Mouse (Mus musculus) ES-Bruce4 (cell line): Measurements from ENCODE around the gene Olfr1532-ps1. TPM values are rescaled to one million over a fixed set of nuclear protein-coding genes. Genes with fewer than 3 reads are reported as not detected.
"Not testable (repeated sequence)": the region's sequence is repeated elsewhere in the genome, so short reads cannot be mapped to it uniquely, and the experiment has no call there.

Experiments
- H3K27ac ChIP-seq: 2 replicates; pipeline ENCODE4 v1.5.1; 2012; ENCODE audit warnings: low read length, inconsistent platforms; ENCODE audit not compliant: insufficient read depth
- H3K27me3 ChIP-seq: 2 replicates; pipeline ENCODE4 v1.6.1; 2012; ENCODE audit warnings: mild to moderate bottlenecking, low read length, inconsistent platforms; ENCODE audit not compliant: control insufficient read depth, poor library complexity, insufficient read depth, severe bottlenecking
- H3K36me3 ChIP-seq: 2 replicates; pipeline ENCODE4 v1.6.1; 2012; ENCODE audit warnings: inconsistent platforms, mild to moderate bottlenecking, low read length, moderate library complexity; ENCODE audit not compliant: control insufficient read depth, poor library complexity, insufficient read depth, severe bottlenecking
- H3K4me1 ChIP-seq: one replicate; pipeline ENCODE4 v1.8.1; 2011; ENCODE audit warnings: low read length; ENCODE audit not compliant: control insufficient read depth, insufficient read depth
- H3K4me3 ChIP-seq: 2 replicates; pipeline ENCODE4 v1.5.1; 2011; ENCODE audit warnings: low read depth, mild to moderate bottlenecking, low read length
- H3K9ac ChIP-seq: 2 replicates; pipeline ENCODE4 v1.6.1; 2012; ENCODE audit warnings: low read depth, mild to moderate bottlenecking, inconsistent platforms; ENCODE audit not compliant: poor library complexity, severe bottlenecking
- H3K9me3 ChIP-seq: replicated peaks from 2 replicates; pipeline ENCODE4 v1.6.1; 2012; ENCODE audit warnings: mild to moderate bottlenecking, low read length, inconsistent platforms; ENCODE audit not compliant: control insufficient read depth, poor library complexity, insufficient read depth, severe bottlenecking
- CTCF ChIP-seq: IDR thresholded peaks from one replicate; pipeline ENCODE4 v1.8.1; 2011; ENCODE audit warnings: low read depth, low read length
- EP300 ChIP-seq: IDR thresholded peaks from 2 replicates; pipeline ENCODE4 v1.6.1; 2011; ENCODE audit warnings: low read depth, low read length; ENCODE audit not compliant: insufficient read depth
- POLR2A ChIP-seq: IDR thresholded peaks from one replicate; pipeline ENCODE4 v1.8.1; 2011; ENCODE audit warnings: low read length; ENCODE audit not compliant: insufficient read depth
- polyA plus RNA-seq: library from polyadenylated mRNA; stranded (reverse); fragments of >200 nt; gene quantifications from 2 replicates; pipeline ENCODE4 v1.2.4, GENCODE M21; 2011; ENCODE audit warnings: low read depth; ENCODE audit not compliant: missing spikeins, insufficient read depth, insufficient read length

The Olfr1532-ps1 gene
- not detected in 2 replicates for polyA plus RNA-seq

DNA sequence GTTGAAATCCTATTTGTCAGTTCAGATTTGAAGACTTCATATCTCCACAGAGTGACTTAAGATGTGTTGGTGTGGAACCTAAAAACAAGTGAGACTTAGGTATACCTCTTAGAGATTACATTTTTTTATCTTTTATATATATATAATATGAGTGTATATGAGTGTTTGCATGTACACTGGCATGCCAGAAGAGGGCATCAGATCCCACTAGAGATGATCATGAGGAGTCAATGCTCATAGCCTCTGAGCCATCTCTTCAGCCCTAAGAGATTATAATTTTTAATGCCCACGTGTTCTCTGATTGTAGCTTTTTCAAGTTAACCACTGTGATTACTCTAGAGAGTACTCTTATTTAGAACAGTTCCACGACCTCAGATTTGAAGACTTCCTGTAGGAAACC is at the start of gene Olfr1532-ps1:
Olfr1532-ps1 (plus strand) TSS at position 326 of the 400 bp plus-strand sequence.
- H3K36me3 ChIP-seq: no peaks in the 10 kb centered on the region
- no peaks in the 10 kb centered on the region for H3K9me3 ChIP-seq
- H3K4me1 ChIP-seq: no peaks in the 10 kb centered on the region
- no peaks in the 10 kb centered on the region for H3K27me3 ChIP-seq
- H3K27ac ChIP-seq: no peak within 1 kb of the TSS
- no peak within 1 kb of the TSS for H3K4me3 ChIP-seq
- TF ChIP-seq CTCF (no peak), EP300 (no peak), POLR2A (no peak)
- no peak within 1 kb of the TSS for H3K9ac ChIP-seq

GRCm38 (mm10) chr7:106862885-106863284 is 44.9 kb upstream of the Olfr1532-ps1 start, which contains the start of gene Olfr704:
Gene Olfr704 (plus strand): TSS chr7:106863185.
- TF ChIP-seq POLR2A (no peak), EP300 (no peak), CTCF (no peak)
- Histone ChIP-seq H3K27me3 (no peaks in the 10 kb centered on the region), H3K9me3 (no peaks in the 10 kb centered on the region), H3K4me3 (no peak within 1 kb of the TSS), H3K36me3 (no peaks in the 10 kb centered on the region), H3K4me1 (no peaks in the 10 kb centered on the region), H3K27ac (no peak within 1 kb of the TSS), H3K9ac (no peak within 1 kb of the TSS)

- TF ChIP-seq CTCF: no peak
- no peak for TF ChIP-seq EP300
- TF ChIP-seq POLR2A: no peak
- H3K9ac ChIP-seq: no peak within 1 kb of the TSS
Measured at GRCm38 (mm10) chr7:106876791-106877190, 31.0 kb upstream of the Olfr1532-ps1 start, which contains the start of gene Olfr705. Gene Olfr705 (minus strand): TSS chr7:106876891.

GRCm38 (mm10) chr7:106888062-106888461 is 19.7 kb upstream of the Olfr1532-ps1 start, which contains the start of gene Olfr706:
Gene Olfr706 (minus strand): TSS chr7:106888162.
- TF ChIP-seq CTCF (no peak), EP300 (no peak), POLR2A (no peak)
- Histone ChIP-seq H3K9me3 (no peaks in the 10 kb centered on the region), H3K27me3 (no peaks in the 10 kb centered on the region), H3K9ac (no peak within 1 kb of the TSS), H3K36me3 (no peaks in the 10 kb centered on the region), H3K27ac (no peak within 1 kb of the TSS), H3K4me1 (no peaks in the 10 kb centered on the region), H3K4me3 (no peak within 1 kb of the TSS)

More at GRCm38 (mm10) chr7:106876791-106877190, 31.0 kb upstream of the Olfr1532-ps1 start, which contains the start of gene Olfr705:
- Histone ChIP-seq H3K9me3 (no peaks in the 10 kb centered on the region), H3K4me1 (no peaks in the 10 kb centered on the region), H3K27ac (no peak within 1 kb of the TSS), H3K27me3 (no peaks in the 10 kb centered on the region), H3K36me3 (no peaks in the 10 kb centered on the region), H3K4me3 (no peak within 1 kb of the TSS)

GRCm38 (mm10) chr7:106901141-106901540 is 6.7 kb upstream of the Olfr1532-ps1 start, which contains the start of gene Olfr707:
Gene Olfr707 (minus strand): TSS chr7:106901241.
- not testable (repeated sequence) for H3K9ac ChIP-seq, H3K9me3 ChIP-seq, H3K36me3 ChIP-seq, H3K4me1 ChIP-seq, H3K27ac ChIP-seq, H3K4me3 ChIP-seq, H3K27me3 ChIP-seq

DNA sequence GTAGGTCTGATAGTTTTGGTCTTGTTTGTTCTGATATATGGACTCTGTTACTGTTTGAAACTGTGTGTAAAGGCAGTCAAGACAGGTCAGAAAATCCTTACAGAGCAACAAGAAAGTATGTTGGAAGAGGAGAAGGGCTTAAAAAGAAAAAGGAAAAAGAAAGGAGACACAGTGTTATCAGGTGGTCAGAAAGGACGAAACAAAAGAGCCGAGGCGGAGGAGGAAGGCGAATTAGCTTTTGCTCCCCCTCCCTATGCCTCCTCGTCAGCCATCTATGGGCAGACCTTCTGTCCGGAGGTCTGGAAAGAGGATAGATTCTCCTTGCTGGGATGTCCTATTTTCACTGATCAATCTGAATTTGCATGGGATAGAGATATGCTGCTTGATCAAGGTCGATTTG is 13.2 kb downstream of the Olfr1532-ps1 start:
- not testable (repeated sequence) for H3K27me3 ChIP-seq, H3K4me3 ChIP-seq, H3K9ac ChIP-seq, H3K36me3 ChIP-seq, H3K9me3 ChIP-seq, H3K4me1 ChIP-seq, H3K27ac ChIP-seq
